Comparison of ENCODE assay signal across 19 mouse cellular contexts in the genomic region with DNA sequence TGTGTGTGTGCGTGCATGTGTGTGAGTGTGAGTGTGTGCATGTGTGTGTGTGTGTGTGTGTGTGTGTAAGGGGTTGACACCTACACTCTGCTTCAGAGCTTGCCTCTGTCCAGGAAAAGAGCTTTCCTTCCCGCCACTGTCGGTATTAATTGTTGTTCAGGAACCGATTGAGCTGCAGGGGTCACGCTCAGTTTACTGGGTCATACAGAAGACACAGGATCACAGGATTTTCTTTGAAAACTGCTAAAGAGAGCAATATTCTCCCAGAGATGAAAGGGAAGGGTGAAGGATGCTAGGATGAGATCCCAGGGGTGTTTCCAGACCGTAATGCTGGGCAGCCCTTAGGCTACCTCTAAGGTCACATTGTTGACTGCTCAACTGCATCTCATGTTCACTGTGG. TPM values are rescaled to one million over a fixed set of nuclear protein-coding genes. Genes with fewer than 3 reads are reported as not detected.
DNase-seq lines count a peak whose midpoint lies in the region; ATAC-seq lines count a peak whose summit lies in the region.
"Had no signal": no experiment of that assay in that cellular context is flagged by ENCODE, and none has a peak within 500 bp of the region (broad histone marks: within the 10 kb centered on the region; RNA-seq: fewer than 3 reads in every experiment).

Gene Pgbd5, minus strand, starts transcription at position 101 of the 400 bp plus-strand sequence.

- H3K4me3 ChIP-seq in hindbrain, embryonic 14.5 days (replicated peaks; ENCODE audit: low read length): no peak within 1 kb of the TSS
- no peak within 1 kb of the TSS for H3K4me3 ChIP-seq in hindbrain, embryonic 10.5 days
- no peak within 1 kb of the TSS for H3K4me3 ChIP-seq in midbrain, embryonic 16.5 days (ENCODE audit: low read depth, low read length)
- no peak within 1 kb of the TSS for H3K4me3 ChIP-seq in midbrain, embryonic 11.5 days (ENCODE audit: low read depth, low read length)
- H3K4me3 ChIP-seq: heart, embryonic 10.5 days; limb, embryonic 13.5 days; midbrain, embryonic 12.5 days had no signal

- H3K9me3 ChIP-seq in hindbrain, embryonic 14.5 days (ENCODE audit: control insufficient read depth, low read length): no peaks in the 10 kb centered on the region
- no peaks in the 10 kb centered on the region for H3K9me3 ChIP-seq in hindbrain, embryonic 10.5 days
- H3K9me3 ChIP-seq in midbrain, embryonic 16.5 days (replicated peaks; ENCODE audit: control insufficient read depth, low read length, poor library complexity, severe bottlenecking): no peaks in the 10 kb centered on the region
- no peaks in the 10 kb centered on the region for H3K9me3 ChIP-seq in midbrain, embryonic 11.5 days (ENCODE audit: control insufficient read depth, low read length)
- H3K9me3 ChIP-seq: heart, embryonic 10.5 days; limb, embryonic 13.5 days; midbrain, embryonic 12.5 days had no signal

- intact Hi-C loops in left cerebral cortex, postnatal 4 days (cut with DNase I): no loop called here
- intact Hi-C loops in gastrocnemius, postnatal 36 days (cut with DNase I): loop anchor here (10.0 kb wide), 1 partner anchor 355 kb away; the partner anchor contains the start of gene Trim67

- no peak for ATAC-seq in hindbrain, embryonic 14.5 days (ENCODE audit: low FRiP score)
- no peak for ATAC-seq in midbrain, embryonic 16.5 days
- ATAC-seq in midbrain, embryonic 11.5 days (ENCODE audit: low FRiP score): no peak
- ATAC-seq in erythroblast, adult 5-6 weeks (replicated peaks; ENCODE audit: low FRiP score, poor library complexity, severe bottlenecking): no peak
- ATAC-seq: forebrain, embryonic 14.5 days; intestine, embryonic 16.5 days had no signal

- no peaks in the 10 kb centered on the region for H3K36me3 ChIP-seq in hindbrain, embryonic 14.5 days (replicated peaks; ENCODE audit: control insufficient read depth, insufficient read depth)
- no peaks in the 10 kb centered on the region for H3K36me3 ChIP-seq in hindbrain, embryonic 10.5 days
- H3K36me3 ChIP-seq in midbrain, embryonic 16.5 days (ENCODE audit: control insufficient read depth, insufficient read depth, low read length): no peaks in the 10 kb centered on the region
- no peaks in the 10 kb centered on the region for H3K36me3 ChIP-seq in midbrain, embryonic 11.5 days (ENCODE audit: control insufficient read depth, insufficient read depth, low read length)
- H3K36me3 ChIP-seq: heart, embryonic 10.5 days; limb, embryonic 13.5 days; midbrain, embryonic 12.5 days had no signal

- no peak within 1 kb of the TSS for H3K4me2 ChIP-seq in hindbrain, embryonic 14.5 days (replicated peaks)
- H3K4me2 ChIP-seq in midbrain, embryonic 16.5 days (ENCODE audit: low read length): no peak within 1 kb of the TSS
- H3K4me2 ChIP-seq in midbrain, embryonic 11.5 days: no peak within 1 kb of the TSS
- H3K4me2 ChIP-seq: limb, embryonic 13.5 days; midbrain, embryonic 12.5 days had no signal

- H3K27ac ChIP-seq in hindbrain, embryonic 14.5 days: no peak within 1 kb of the TSS
- no peak within 1 kb of the TSS for H3K27ac ChIP-seq in hindbrain, embryonic 10.5 days
- H3K27ac ChIP-seq in midbrain, embryonic 16.5 days (ENCODE audit: low read length): no peak within 1 kb of the TSS
- no peak within 1 kb of the TSS for H3K27ac ChIP-seq in midbrain, embryonic 11.5 days (ENCODE audit: low read depth, low read length)
- H3K27ac ChIP-seq: heart, embryonic 10.5 days; kidney, postnatal 0 days; limb, embryonic 13.5 days; midbrain, embryonic 12.5 days had no signal

- no peak for DNase-seq in hindbrain, embryonic 14.5 days (ENCODE audit: low spot score)
- no peak for DNase-seq in hindbrain, embryonic 10.5 days (ENCODE audit: low spot score)
- DNase-seq in midbrain, embryonic 11.5 days (ENCODE audit: low spot score, missing footprints): no peak
- no peak for DNase-seq in layer of hippocampus, postnatal 14 days (ENCODE audit: low spot score in 2 of 2)
- no peak for DNase-seq in left cerebral cortex, postnatal 4 days
- DNase-seq in gastrocnemius, postnatal 36 days: no peak
- DNase-seq: cerebellum, adult 8-10 months; embryo, embryonic 11 days; gastrocnemius, postnatal 25 days; thymus, postnatal 14 days had no signal

- no peaks in the 10 kb centered on the region; the same call in 1 of the 2 replicates for H3K4me1 ChIP-seq in hindbrain, embryonic 14.5 days (replicated peaks; ENCODE audit: control insufficient read depth, insufficient read depth, low read length)
- H3K4me1 ChIP-seq in hindbrain, embryonic 10.5 days (replicated peaks): peaks cover 13% of the 10 kb centered on the region; the same call in 1 of the 2 replicates
- peaks cover 4% of the 10 kb centered on the region; the same call in 1 of the 2 replicates for H3K4me1 ChIP-seq in midbrain, embryonic 16.5 days (ENCODE audit: control insufficient read depth, insufficient read depth, low read length)
- peaks cover 2% of the 10 kb centered on the region; the same call in 1 of the 2 replicates for H3K4me1 ChIP-seq in midbrain, embryonic 11.5 days (ENCODE audit: control insufficient read depth, insufficient read depth, low read length)
- H3K4me1 ChIP-seq: limb, embryonic 13.5 days had no signal

- WGBS in hindbrain, embryonic 14.5 days: 78% methylated on average over 6 of the region's 6 CpGs
- 83% methylated on average over 6 of the region's 6 CpGs for WGBS in hindbrain, embryonic 10.5 days
- 74% methylated on average over 6 of the region's 6 CpGs for WGBS in midbrain, embryonic 16.5 days
- 78% methylated on average over 6 of the region's 6 CpGs for WGBS in midbrain, embryonic 11.5 days

- H3K27me3 ChIP-seq in hindbrain, embryonic 14.5 days (ENCODE audit: control insufficient read depth, insufficient read depth, low read length): no peaks in the 10 kb centered on the region
- H3K27me3 ChIP-seq in hindbrain, embryonic 10.5 days (ENCODE audit: insufficient read depth, poor library complexity, severe bottlenecking): no peaks in the 10 kb centered on the region
- H3K27me3 ChIP-seq in midbrain, embryonic 16.5 days (ENCODE audit: control insufficient read depth, insufficient read depth, low read depth, low read length): no peaks in the 10 kb centered on the region
- H3K27me3 ChIP-seq in midbrain, embryonic 11.5 days (ENCODE audit: control insufficient read depth, insufficient read depth, low read length): no peaks in the 10 kb centered on the region
- H3K27me3 ChIP-seq: limb, embryonic 13.5 days had no signal

- H3K9ac ChIP-seq in hindbrain, embryonic 14.5 days: no peak within 1 kb of the TSS
- no peak within 1 kb of the TSS for H3K9ac ChIP-seq in midbrain, embryonic 16.5 days (ENCODE audit: low read depth, low read length)
- no peak within 1 kb of the TSS for H3K9ac ChIP-seq in midbrain, embryonic 11.5 days (ENCODE audit: low read length)
- H3K9ac ChIP-seq: limb, embryonic 13.5 days; midbrain, embryonic 12.5 days had no signal

RNA-seq across cellular contexts. Expression of gene Pgbd5, which starts in this region (rescaled TPM):
- 16.9 and 18.8 TPM in 2 replicates for polyA plus RNA-seq in hindbrain, embryonic 14.5 days (2014; fragmentation: Nextera tagmentation; extraction: Ambion mirVana)
- polyA plus RNA-seq in hindbrain, embryonic 10.5 days (2016; fragmentation: Nextera tagmentation; extraction: Ambion mirVana): 2.5 and 2.7 TPM in 2 replicates
- polyA plus RNA-seq in midbrain, embryonic 16.5 days (2015; fragmentation: Nextera tagmentation; extraction: Ambion mirVana): 12.2 and 13.7 TPM in 2 replicates
- 3.8 and 4.5 TPM in 2 replicates for polyA plus RNA-seq in midbrain, embryonic 11.5 days (2014; fragmentation: Nextera tagmentation; extraction: Ambion mirVana)
- total RNA-seq in layer of hippocampus, postnatal 14 days (2021): 100 to 1,000 TPM; 186 to 191 TPM
- total RNA-seq in left cerebral cortex, postnatal 4 days (2021): 10 to 100 TPM; 62.3 to 64.6 TPM
- total RNA-seq in erythroblast, adult 5-6 weeks (2015; ENCODE audit: low replicate concordance): not detected in 2 replicates
- total RNA-seq in erythroblast, adult 5-6 weeks (2017; ENCODE audit: low replicate concordance): not detected in 2 replicates
- total RNA-seq in gastrocnemius, postnatal 36 days (2021): under 1 TPM; 0.15 to 0.25 TPM
- total RNA-seq: neutrophil, adult 5-6 weeks had no signal

Comparison
In these comparisons a context has a peak if more than half of its experiments do, and no peak if none do; other contexts are left out.
1. RNA of gene Pgbd5 (total RNA-seq): 186 to 191 TPM in layer of hippocampus, postnatal 14 days and 62.3 to 64.6 TPM in left cerebral cortex, postnatal 4 days; 0.15 to 0.25 TPM in gastrocnemius, postnatal 36 days and not detected in erythroblast, adult 5-6 weeks; every median in the first group is over 10 times any median in the second.